Mouse (Mus musculus) cerebellum, postnatal 4 days (tissue): ENCODE results near the gene Enthd1.

Source experiments
- DNase-seq, 2 experiments: peaks; one replicate each; pipeline ENCODE4 v3.0.0; 2022; ENCODE audit warnings: low spot score in 2 of 2, mixed read lengths in 1 of 2

Gene Enthd1

GRCm38 (mm10) chr15:80574211-80575040, 9.5 kb upstream of the Enthd1 start:
- DNase-seq = no peak

- DNase-seq = no peak
Measured at GRCm38 (mm10) chr15:80572811-80573520, 8.0 kb upstream of the Enthd1 start.

GRCm38 (mm10) chr15:80572291-80572690, 7.3 kb upstream of the Enthd1 start, which contains the start of gene Grap2:
TSS of gene Grap2 (plus strand) at chr15:80572594.
- no peak for DNase-seq

GRCm38 (mm10) chr15:80571611-80572010, 6.7 kb upstream of the Enthd1 start:
- no peak for DNase-seq

- DNase-seq = no peak
Measured at GRCm38 (mm10) chr15:80570226-80570625, 5.3 kb upstream of the Enthd1 start.

- no peak for DNase-seq
Measured at GRCm38 (mm10) chr15:80569205-80569604, 4.2 kb upstream of the Enthd1 start.

- DNase-seq = no peak
Measured at GRCm38 (mm10) chr15:80567731-80568130, 2.8 kb upstream of the Enthd1 start.

- DNase-seq = no peak
Measured at GRCm38 (mm10) chr15:80567139-80567538, 2.2 kb upstream of the Enthd1 start.

- no peak for DNase-seq
Measured at GRCm38 (mm10) chr15:80566696-80567095, 1.7 kb upstream of the Enthd1 start.

GRCm38 (mm10) chr15:80563634-80564208, 1.2 kb downstream of the Enthd1 start:
- DNase-seq = no peak

- no peak for DNase-seq
Measured at GRCm38 (mm10) chr15:80562446-80562845, 2.5 kb downstream of the Enthd1 start.

- DNase-seq = no peak
Measured at GRCm38 (mm10) chr15:80560646-80561580, 4.0 kb downstream of the Enthd1 start.

- no peak for DNase-seq
Measured at GRCm38 (mm10) chr15:80559978-80560377, 5.0 kb downstream of the Enthd1 start.

- DNase-seq = no peak
Measured at GRCm38 (mm10) chr15:80559534-80559933, 5.4 kb downstream of the Enthd1 start.

GRCm38 (mm10) chr15:80557745-80558144, 7.2 kb downstream of the Enthd1 start:
- DNase-seq = no peak

- no peak for DNase-seq
Measured at GRCm38 (mm10) chr15:80556021-80556420, 8.9 kb downstream of the Enthd1 start.

- DNase-seq = no peak
Measured at GRCm38 (mm10) chr15:80554860-80555822, 9.8 kb downstream of the Enthd1 start.

GRCm38 (mm10) chr15:80545430-80545829, 19.5 kb downstream of the Enthd1 start:
- DNase-seq = no peak

GRCm38 (mm10) chr15:80544115-80544514, 20.8 kb downstream of the Enthd1 start:
- no peak for DNase-seq

GRCm38 (mm10) chr15:80538671-80539340, 26.1 kb downstream of the Enthd1 start:
- no peak for DNase-seq
